Mouse (Mus musculus) forebrain, embryonic 14.5 days (tissue): ENCODE results near the gene Ramp2. TPM values are rescaled to one million over a fixed set of nuclear protein-coding genes. Genes with fewer than 3 reads are reported as not detected.
A peak's percentile ranks its signal among the peaks of the same experiment; 100 is the strongest.

Source experiments
- ATAC-seq: fragments of 200-750 bp; cut with Nextera tagmentation; 2 replicates; pipeline ENCODE4 v1.8.0; 2017; ENCODE audit warnings: mild to moderate bottlenecking, moderate library complexity
- DNase-seq: peaks from one replicate; pipeline ENCODE4 v3.0.0-alpha.2; 2015; ENCODE audit warnings: low spot score
- H3K27ac ChIP-seq: fragments of 300-500 bp; sonication (generic); 2 replicates; pipeline ENCODE4 v1.5.1; 2014; ENCODE audit warnings: low read depth, mild to moderate bottlenecking, control low read depth, low read length, moderate library complexity
- H3K27me3 ChIP-seq: fragments of 300-500 bp; sonication (generic); replicated peaks from 2 replicates; pipeline ENCODE4 v1.6.1; 2014; ENCODE audit warnings: low read length, control low read depth, mixed read lengths; ENCODE audit not compliant: control insufficient read depth, insufficient read depth
- H3K36me3 ChIP-seq: fragments of 300-500 bp; sonication (generic); 2 replicates; pipeline ENCODE4 v1.6.1; 2014; ENCODE audit warnings: low read length, control low read depth; ENCODE audit not compliant: control insufficient read depth, insufficient read depth
- H3K4me1 ChIP-seq: fragments of 300-500 bp; sonication (generic); 2 replicates; pipeline ENCODE4 v1.6.1; 2014; ENCODE audit warnings: antibody characterized with exemption, low read length, control low read depth; ENCODE audit not compliant: control insufficient read depth, insufficient read depth
- H3K4me2 ChIP-seq: fragments of 300-500 bp; sonication (generic); 2 replicates; pipeline ENCODE4 v1.6.1; 2014; ENCODE audit warnings: mild to moderate bottlenecking, control low read depth, low read length
- H3K4me3 ChIP-seq: fragments of 300-500 bp; sonication (generic); 2 replicates; pipeline ENCODE4 v1.5.1; 2014; ENCODE audit warnings: low read depth, low read length, control low read depth
- H3K9ac ChIP-seq: fragments of 300-500 bp; sonication (generic); 2 replicates; pipeline ENCODE4 v1.6.1; 2014; ENCODE audit warnings: mild to moderate bottlenecking, low read length, control low read depth, moderate library complexity
- H3K9me3 ChIP-seq: fragments of 300-500 bp; sonication (generic); replicated peaks from 2 replicates; pipeline ENCODE4 v1.6.1; 2016; ENCODE audit warnings: low read length, control low read depth, mixed read lengths; ENCODE audit not compliant: control insufficient read depth
- WGBS: fragments of 180-500 bp; shearing (Covaris S2); extraction: QIAGEN DNeasy Blood & Tissue Kit; methylation state at CpG from one replicate; pipeline ENCODE4 v1.1.7; 2014; 5-methylcytosine and 5-hydroxymethylcytosine counted together
- polyA plus RNA-seq: library from polyadenylated mRNA; unstranded; fragments of >200 nt; fragmentation: Nextera tagmentation; extraction: Ambion mirVana; gene quantifications from 2 replicates; pipeline ENCODE4 v1.2.1, GENCODE M21; 2014

Ramp2 gene
- polyA plus RNA-seq, 1 experiment from 2014 or later = 80.9 TPM

DNA sequence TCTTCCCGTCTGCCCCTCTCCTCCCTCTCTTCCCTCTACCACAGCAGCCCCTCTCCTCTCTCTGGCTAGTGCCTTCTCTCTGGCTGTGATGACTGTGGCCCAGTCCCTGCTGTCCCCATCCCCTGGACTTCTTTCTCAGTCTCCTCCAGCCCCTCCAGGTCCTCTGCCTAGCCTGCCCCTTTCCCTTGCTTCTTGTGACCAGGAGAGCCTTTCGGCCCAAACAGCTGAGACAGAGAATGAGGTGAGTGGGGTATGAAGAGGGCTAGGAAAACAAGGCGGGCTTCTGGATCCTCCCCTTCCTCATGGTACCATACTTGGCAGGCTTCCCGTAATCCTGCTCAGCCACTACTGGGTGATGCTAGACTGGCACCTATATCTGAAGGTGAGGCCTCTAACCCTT lies 29.5 kb downstream of the Ramp2 start:
- H3K9me3 ChIP-seq = no peaks in the 10 kb centered on the region
- no peak for DNase-seq
- no peak overlapping the region for H3K4me2 ChIP-seq
- 68% methylated on average over 4 of the region's 4 CpGs for WGBS
- H3K36me3 ChIP-seq = 0 out of 2 replicates have a peak, but pooled peaks cover 2% of the 10 kb centered on the region
- no peaks in the 10 kb centered on the region for H3K27me3 ChIP-seq
- ATAC-seq = no peak
- no peak overlapping the region for H3K4me3 ChIP-seq
- no peak overlapping the region for H3K9ac ChIP-seq
- H3K27ac ChIP-seq = no peak overlapping the region
- H3K4me1 ChIP-seq = peaks cover 23% of the 10 kb centered on the region

DNA sequence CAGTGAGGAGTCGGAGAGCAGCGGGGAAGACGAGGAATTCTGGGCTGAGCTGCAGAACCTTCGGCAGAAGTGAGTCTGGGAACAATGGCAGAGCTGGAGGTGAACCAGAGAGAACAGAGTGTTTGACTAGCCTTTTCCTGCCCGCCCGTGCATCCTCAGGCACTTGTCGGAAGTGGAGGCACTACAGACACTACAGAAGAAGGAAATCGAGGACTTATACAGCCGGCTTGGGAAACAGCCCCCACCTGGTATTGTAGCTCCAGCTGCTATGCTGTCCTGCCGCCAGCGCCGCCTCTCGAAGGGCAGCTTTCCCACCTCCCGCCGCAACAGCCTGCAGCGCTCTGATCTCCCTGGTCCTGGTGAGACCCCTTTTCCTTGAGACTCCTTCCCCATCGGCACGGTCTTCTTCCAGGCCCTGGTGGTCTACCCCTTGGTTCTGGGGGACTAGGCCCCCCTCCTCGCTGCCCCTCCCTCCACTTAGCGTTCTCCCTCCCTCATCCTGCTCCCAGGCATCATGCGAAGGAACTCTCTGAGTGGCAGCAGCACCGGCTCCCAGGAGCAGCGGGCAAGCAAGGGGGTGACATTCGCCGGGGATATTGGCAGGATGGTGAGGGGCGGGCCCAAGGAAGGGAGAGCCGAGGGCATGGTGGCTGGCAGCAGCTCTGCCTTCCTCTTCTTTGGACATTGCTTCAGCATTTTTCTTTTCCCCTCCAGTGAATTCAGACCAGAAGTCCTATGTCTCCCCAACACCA lies 30.7 kb downstream of the Ramp2 start:
- peaks cover 23% of the 10 kb centered on the region for H3K4me1 ChIP-seq
- no peaks in the 10 kb centered on the region for H3K9me3 ChIP-seq
- H3K36me3 ChIP-seq = 0 out of 2 replicates have a peak, but pooled peaks cover 2% of the 10 kb centered on the region
- ATAC-seq (no peak), DNase-seq (no peak)
- no peak overlapping the region for H3K4me3 ChIP-seq
- peak overlapping the region; percentile 19; the same call in 1 of the 2 replicates for H3K4me2 ChIP-seq
- 0 out of 2 replicates have a peak overlapping the region, but pooled peaks have one; percentile 14 for H3K9ac ChIP-seq
- H3K27me3 ChIP-seq = no peaks in the 10 kb centered on the region
- no peak overlapping the region for H3K27ac ChIP-seq
- 28% methylated on average over 27 of the region's 27 CpGs for WGBS

DNA sequence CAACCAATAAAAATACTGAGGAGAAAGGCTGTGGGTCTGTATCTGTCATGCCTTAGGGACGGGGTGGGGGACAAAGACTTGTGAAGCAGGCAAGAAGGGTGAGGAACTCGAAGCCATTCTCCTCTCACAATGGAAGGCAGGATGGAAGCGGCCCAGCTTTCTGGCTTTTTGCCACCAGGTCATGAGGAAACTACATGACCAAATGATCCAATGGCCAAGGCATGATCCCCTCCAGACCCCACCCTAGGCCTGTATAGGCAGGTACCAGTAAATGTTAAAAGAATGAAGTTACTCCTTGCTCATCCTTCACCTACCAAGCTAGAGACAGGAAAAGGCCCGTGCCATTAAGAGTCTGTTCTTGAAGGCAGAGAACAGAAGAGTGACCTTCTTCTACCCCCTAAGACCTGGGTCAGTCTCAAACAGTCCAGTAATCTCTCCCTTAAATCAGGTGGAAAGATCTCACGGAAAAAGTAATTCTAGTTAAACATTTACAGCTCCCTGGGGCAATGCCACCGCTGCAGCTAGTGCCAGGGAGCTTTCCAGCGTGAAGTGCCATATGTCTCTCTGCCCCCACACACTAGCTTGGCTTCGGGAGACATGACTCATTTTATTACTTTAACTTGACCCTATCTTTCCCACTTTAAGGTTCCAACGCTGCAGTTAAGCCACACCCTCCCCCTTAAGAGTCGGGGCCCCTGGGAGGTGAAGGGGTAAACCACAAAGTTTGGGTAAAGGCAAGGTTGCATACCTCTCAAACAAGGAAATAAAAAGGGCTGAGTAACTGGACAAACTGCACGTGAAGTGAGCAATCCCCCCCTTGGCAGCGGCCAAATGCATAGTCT lies 31.8 kb downstream of the Ramp2 start:
- DNase-seq (no peak), ATAC-seq (no peak)

DNA sequence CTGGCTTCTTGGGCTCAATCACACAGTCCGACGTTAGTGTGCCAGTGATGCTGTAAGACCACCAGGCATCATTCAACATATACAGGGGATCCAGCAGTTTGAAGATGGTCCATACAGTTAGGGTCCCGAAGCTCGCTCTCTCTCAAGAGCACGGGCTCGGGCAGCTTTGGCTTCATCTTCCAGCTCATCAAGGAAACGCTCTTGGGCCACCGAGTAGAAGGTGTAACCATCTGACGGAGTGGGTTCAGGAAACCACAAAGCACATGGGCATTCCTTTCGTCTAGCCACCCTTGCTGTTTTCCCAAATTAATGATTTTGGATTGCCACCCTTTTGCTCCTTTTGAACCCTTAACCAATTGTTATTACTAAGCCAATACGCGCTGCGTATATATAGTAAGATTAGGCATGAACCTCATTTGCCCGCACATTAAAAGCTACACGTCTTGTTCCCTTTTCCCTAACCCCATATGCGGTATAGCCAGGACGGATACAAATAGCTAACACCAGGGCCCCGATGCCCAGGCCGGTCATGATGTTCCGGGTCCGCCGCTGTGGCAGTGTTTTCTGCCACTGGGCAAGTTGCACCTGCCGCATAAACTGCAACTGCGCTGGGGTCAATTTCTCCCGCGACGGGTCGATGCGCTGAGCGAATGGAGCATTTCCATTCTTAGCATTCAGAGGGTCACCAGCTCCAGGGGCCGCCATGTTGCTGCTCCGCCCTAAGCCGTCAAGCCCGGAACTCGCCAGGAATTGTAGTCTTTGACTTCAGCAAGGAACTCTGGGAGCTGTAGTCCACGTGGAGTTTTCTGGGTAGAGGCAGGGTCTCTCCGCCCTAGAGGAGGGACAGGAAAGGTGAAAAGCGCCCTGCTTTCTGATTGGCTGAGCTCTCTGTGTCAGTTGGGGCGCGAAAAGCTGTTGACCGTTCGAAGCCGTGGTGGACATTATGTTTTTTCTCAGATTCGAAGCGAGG lies 32.7 kb downstream of the Ramp2 start, which contains the start of the genes Cntd1 and Coa3:
Gene Cntd1 (plus strand): TSS at position 790 of the 970 bp plus-strand sequence.
Gene Coa3 (minus strand): TSS at position 892 of the 970 bp plus-strand sequence.
- Histone ChIP-seq H3K4me1 (peaks cover 23% of the 10 kb centered on the region), H3K4me3 (peak within 1 kb of the TSS; percentile 55), H3K9me3 (no peaks in the 10 kb centered on the region), H3K36me3 (0 out of 2 replicates have a peak, but pooled peaks cover 2% of the 10 kb centered on the region), H3K4me2 (peak within 1 kb of the TSS; percentile 69), H3K27me3 (no peaks in the 10 kb centered on the region), H3K9ac (peak within 1 kb of the TSS; percentile 64), H3K27ac (no peak within 1 kb of the TSS)
- ATAC-seq (peak; percentile 98), DNase-seq (peak; percentile 98)
- WGBS = 10% methylated on average over 45 of the region's 45 CpGs

More for the DNA sequence above, 31.8 kb downstream of the Ramp2 start:
- Histone ChIP-seq H3K4me3 (peak overlapping the region; percentile 55), H3K36me3 (0 out of 2 replicates have a peak, but pooled peaks cover 2% of the 10 kb centered on the region), H3K4me2 (peak overlapping the region; percentile 69), H3K9me3 (no peaks in the 10 kb centered on the region), H3K4me1 (peaks cover 23% of the 10 kb centered on the region), H3K27ac (no peak overlapping the region), H3K27me3 (no peaks in the 10 kb centered on the region), H3K9ac (peak overlapping the region; percentile 64)
- 76% methylated on average over 12 of the region's 12 CpGs for WGBS

DNA sequence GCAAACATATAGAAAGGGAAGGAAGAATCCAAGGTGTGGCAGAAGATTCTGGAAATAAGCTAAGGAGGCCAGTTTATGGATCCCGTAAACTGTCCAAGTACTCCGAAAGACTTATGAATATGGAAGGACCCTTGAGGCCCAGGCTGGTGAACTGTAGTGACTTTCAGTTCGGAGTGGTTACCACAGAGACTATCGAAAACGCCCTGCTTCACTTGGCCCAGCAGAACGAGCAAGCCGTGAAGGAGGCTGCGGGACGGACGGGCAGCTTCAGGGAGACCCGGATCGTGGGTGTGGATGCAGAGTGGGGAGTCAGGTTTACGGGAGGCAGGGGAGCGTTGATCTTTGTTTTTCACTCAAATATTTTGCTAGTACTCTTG lies 33.4 kb downstream of the Ramp2 start:
- H3K9me3 ChIP-seq = no peaks in the 10 kb centered on the region
- peak overlapping the region; percentile 55 for H3K4me3 ChIP-seq
- no peak for DNase-seq
- H3K36me3 ChIP-seq = 0 out of 2 replicates have a peak, but pooled peaks cover 2% of the 10 kb centered on the region
- no peaks in the 10 kb centered on the region for H3K27me3 ChIP-seq
- H3K4me1 ChIP-seq = peaks cover 23% of the 10 kb centered on the region
- ATAC-seq = no peak; the same call in 1 of the 2 replicates
- WGBS = 73% methylated on average over 14 of the region's 14 CpGs
- peak overlapping the region; percentile 64; the same call in 1 of the 2 replicates for H3K9ac ChIP-seq
- H3K27ac ChIP-seq = no peak overlapping the region
- peak overlapping the region; percentile 69 for H3K4me2 ChIP-seq

DNA sequence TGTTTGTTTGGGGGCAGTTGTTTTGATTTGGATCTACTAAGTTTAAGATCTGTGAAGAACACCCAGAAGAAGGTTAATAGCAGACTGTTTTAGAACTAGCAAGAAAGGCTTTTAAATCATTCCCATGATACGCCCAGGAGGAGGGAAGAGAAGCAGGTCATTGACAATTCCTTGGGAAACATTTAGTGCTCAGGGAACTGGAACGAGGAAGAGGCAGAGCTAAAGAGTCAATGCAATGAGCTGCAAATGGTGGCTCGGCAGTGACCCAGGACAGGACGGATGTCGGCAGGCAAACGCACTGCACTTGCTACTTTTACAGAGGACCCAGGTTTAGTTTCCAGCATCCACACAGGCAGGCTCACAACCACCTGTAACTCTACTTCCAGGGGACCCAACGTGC lies 35.0 kb downstream of the Ramp2 start:
- H3K4me2 ChIP-seq = no peak overlapping the region
- H3K4me1 ChIP-seq = peaks cover 23% of the 10 kb centered on the region
- no peak overlapping the region for H3K27ac ChIP-seq
- H3K4me3 ChIP-seq = no peak overlapping the region
- DNase-seq (no peak), ATAC-seq (no peak)
- no peaks in the 10 kb centered on the region for H3K9me3 ChIP-seq
- 0 out of 2 replicates have a peak, but pooled peaks cover 3% of the 10 kb centered on the region for H3K36me3 ChIP-seq
- H3K9ac ChIP-seq = no peak overlapping the region
- no peaks in the 10 kb centered on the region for H3K27me3 ChIP-seq
- WGBS = 58% methylated on average over 7 of the region's 7 CpGs

DNA sequence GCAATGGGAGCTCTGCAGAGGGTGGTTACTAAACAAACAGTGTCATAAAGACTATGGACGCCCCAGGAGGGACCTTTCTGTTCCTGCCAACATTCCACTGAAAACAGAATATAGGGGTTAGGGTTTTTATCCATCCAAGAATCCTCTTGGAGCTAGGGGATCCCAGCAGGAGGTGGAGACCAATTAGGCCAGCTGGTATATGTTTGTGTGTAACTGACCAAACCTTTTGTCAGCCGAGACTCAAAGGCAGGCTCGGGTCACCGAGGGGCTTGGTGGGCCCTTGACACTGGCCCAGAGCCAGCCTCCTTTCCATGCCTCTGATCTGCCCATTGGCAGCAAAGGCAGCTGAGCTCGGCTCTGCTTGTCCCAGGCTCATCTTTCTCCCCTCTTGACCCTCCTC lies 37.1 kb downstream of the Ramp2 start:
- Histone ChIP-seq H3K27me3 (no peaks in the 10 kb centered on the region), H3K4me2 (no peak overlapping the region), H3K9me3 (no peaks in the 10 kb centered on the region), H3K4me3 (no peak overlapping the region), H3K9ac (no peak overlapping the region), H3K4me1 (peaks cover 9% of the 10 kb centered on the region), H3K36me3 (peaks cover 18% of the 10 kb centered on the region), H3K27ac (no peak overlapping the region)
- no peak for DNase-seq
- WGBS = 5% methylated on average over 5 of the region's 5 CpGs
- no peak for ATAC-seq

DNA sequence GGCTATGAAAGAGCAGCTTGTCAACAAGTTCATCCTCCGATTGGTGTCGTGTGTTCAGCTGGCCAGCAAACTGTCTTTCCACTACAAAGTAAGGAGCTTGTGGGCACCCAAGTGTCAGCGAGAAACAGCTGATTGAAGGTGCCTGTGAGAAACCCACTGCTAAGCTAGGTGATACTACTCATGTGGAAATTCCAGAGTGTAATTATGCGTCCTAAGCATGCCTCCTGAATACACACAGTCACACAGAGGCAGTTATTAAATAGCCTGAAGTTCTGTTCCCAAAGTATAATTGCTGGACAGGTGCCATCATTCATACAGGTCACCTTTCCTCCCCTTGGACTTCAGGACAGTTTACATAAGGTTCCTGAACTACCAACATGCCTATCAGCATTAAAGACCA lies 38.0 kb downstream of the Ramp2 start:
- Histone ChIP-seq H3K27me3 (no peaks in the 10 kb centered on the region), H3K4me2 (no peak overlapping the region), H3K4me1 (0 out of 2 replicates have a peak, but pooled peaks cover 5% of the 10 kb centered on the region), H3K9me3 (no peaks in the 10 kb centered on the region), H3K4me3 (no peak overlapping the region), H3K27ac (no peak overlapping the region), H3K9ac (no peak overlapping the region), H3K36me3 (peaks cover 26% of the 10 kb centered on the region)
- ATAC-seq (no peak), DNase-seq (no peak)
- 75% methylated on average over 4 of the region's 4 CpGs for WGBS
